Mouse (Mus musculus) layer of hippocampus, adult 9-11 months (tissue): Measurements from ENCODE around the gene Spry1.

Experiments
- DNase-seq: peaks from one replicate; pipeline ENCODE4 v3.0.0; 2022

The Spry1 gene

DNA sequence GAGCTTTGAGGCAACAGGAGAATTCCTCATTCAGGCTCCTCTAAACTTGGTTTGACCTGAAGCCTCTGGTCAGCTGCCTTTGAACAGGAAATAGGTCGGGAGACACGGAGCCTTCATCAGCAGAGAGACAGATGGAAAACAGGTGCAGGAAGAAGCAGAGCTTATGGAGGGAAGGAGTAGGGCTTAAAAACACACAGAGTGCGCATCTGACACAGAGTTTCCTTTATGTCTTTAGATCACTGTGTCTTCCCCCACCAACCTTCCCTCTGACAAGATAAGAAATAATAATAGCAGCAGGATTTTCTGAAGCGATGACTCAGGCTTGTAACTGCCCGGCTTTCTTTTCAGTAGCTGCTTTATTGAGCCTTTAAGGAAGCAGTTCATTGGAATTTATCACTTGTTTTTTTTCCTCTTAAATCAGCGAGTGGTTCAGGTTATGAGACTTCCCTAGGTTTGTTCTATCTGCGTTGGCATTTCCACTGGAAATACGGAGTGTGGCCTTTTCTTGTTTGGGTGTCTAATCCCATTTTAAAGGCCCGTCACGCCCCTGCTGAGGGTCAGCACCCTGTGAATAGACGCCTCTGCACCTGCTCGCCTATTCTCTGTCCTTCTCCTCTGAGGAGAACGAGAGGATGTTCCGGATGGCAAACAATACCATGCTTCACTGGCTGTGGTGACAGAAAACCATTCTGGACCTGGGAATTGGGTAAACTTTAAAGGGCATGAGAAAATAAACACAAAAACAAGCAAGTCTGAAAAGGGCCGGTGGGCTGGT, 32.7 kb downstream of the Spry1 start:
- DNase-seq: no peak

DNA sequence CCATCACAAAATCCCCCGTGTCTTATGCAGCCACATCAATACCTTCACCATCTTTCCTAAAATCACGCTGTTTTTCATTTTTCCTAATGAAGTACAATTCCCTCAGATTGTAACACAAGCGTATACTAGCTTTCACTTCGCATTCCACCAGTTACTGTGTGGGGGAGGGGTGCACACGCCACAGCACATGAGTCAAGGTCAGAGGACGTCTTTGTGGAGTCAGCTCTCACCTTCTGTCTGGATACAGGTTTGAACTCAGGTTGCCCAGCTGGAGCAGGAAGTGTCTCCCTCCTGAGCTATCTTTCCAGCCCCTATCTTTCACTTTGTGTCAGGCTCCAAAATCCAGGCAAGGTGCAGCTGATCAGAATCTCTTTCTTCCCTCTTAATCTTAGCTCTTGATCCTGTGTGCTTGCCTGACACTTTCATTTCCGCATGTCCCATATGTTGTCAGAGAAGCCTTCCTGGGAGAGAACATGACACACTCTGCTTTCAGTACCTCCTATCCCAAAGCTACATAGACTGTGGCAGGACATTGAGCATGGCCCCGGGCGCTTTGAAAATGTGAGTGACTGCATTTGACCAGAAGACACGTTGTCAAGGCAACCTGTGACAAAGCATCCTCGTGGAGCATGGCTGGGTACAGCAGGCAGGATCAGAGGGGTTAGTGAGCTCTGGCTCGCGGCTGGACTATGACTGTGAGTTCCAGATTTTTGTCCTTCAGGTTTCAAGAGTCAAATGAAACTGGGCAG, 33.9 kb downstream of the Spry1 start:
- no peak for DNase-seq

DNA sequence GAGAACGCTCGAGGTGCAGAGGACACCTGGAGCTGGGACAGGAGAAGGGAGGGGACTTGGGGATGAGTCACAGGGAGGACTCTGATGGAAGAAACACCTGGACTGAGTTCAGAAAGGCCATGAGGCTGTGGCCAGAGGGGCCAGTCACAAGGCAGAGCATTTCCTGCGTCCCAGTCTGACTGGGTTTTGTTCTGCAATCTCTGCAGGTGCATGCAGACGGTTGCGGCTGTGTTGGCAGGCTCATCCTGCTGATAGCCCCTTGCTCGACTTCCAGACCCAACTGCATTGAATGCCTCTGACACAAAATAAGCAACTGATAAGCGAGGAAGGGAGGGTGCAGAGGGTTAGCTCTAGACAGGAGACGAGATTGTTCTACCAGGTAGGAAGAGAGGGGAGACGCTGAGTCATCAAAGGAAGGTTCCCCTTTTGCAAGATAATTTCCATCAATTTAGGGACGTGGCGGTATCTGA, 35.3 kb downstream of the Spry1 start:
- DNase-seq: no peak

DNA sequence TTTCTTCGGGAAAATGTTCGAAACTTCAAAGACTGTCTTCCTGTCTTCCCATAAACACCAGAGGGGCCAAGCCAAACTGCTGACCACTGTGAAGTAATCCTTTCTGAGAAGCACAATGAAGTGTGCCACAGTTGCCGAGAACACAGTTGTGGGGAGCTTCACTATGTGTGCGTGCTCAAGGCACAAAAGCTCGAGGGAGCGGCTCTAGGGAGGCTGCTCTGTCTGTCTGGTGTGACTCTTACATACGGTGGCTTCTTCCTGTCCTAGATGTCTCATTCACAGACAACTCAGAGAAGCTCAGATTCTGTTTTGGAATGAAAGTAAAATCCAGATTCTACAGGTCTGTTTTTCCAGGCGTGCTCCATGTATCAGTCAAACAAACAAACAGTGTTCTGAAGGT, 36.5 kb downstream of the Spry1 start:
- DNase-seq: no peak

DNA sequence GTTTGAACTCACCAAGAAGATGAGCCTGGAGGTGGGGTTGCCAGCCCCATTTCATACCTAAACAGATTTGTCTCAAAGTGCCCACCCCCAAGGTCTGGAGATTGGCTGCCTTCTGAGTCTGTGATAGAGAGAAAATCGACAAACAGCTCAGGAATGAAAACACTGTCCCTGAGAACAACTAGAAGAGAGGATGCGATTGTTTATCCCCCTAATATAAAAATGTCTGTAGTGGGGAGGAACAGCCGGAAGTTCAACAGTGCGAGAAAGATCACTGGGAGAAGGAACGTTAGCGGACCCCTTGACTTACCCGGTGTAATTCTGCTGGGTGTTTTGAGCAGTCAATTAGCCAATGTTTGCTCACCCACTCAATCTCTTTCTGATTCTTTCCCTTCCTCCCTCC, 46.5 kb downstream of the Spry1 start:
- no peak for DNase-seq

DNA sequence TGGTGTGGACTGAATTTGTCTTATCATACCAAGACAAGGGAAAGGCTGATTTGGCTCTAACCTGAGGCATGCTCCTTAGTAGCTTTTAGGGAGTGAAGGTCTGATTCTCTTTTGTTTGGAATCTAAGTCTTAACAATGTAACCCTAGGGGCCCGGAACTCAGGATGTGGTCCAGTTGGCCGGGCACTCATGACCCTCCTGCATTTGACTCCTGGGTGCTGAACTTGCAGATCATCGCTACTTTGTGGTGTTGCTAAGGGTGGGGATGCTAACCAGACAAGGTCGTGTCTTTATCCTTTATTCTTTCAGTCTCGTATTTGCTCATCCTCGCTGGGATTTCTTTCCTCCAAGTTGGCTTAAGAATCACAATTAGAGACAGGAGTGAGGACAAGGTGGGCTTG, 47.0 kb downstream of the Spry1 start:
- DNase-seq: no peak

DNA sequence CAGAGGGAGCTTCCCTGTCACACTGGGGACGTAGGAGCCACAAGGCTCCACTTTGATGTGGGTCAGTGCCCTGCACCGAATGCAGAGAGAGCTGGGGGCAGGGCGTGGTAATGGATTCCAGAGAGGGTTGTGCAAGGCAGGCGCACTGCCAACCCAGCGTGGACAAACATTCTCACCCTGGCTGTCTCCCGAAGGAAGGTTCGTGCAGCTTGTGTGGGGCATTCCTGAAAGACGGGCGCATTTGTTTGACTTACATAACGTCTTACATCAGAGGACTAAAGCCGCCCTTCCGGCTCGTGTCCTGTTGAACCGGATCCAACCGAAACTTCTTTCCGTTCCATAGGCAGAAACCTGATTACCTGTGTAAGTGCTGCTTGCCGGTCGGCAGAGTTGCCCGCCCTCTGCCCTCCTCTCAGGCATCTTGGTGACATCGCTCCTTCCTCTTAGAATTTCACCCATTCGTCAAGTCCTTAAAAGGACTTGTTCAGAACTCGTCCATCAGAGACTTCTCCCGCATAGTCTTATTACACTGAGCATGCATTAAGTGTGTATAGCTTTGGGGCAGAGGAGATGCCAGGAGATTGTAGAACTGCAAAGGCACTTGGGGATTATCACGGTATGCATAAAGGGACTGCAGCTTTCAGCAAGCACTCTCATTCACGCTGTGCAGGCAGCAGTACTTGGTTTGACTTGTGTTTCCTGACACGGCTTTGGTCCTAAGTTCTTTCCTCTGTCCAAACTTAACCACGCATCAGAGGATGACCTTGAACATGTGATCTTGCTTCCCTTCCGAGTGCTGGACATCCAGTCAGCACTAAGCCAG, 47.6 kb downstream of the Spry1 start:
- DNase-seq: peak; percentile 39

DNA sequence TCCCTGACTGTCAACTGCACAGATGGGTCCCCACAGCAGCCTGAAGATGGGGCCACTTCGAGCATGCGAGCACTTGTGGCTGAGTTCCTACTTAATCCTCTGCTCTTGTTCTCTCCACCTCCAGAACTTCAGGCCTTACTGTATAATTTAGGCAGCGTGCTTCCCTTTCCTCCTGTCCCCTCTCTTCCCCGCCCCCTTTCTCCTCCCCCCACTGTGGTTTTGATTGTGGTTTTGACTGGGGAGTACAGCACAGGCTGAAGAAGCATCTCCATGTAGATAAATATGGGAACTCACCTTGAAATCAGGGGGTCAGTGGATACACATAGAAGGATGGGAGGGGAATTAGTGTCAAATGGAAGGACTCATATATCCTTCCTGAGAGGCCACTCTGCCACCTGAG, 53.2 kb downstream of the Spry1 start:
- no peak for DNase-seq

DNA sequence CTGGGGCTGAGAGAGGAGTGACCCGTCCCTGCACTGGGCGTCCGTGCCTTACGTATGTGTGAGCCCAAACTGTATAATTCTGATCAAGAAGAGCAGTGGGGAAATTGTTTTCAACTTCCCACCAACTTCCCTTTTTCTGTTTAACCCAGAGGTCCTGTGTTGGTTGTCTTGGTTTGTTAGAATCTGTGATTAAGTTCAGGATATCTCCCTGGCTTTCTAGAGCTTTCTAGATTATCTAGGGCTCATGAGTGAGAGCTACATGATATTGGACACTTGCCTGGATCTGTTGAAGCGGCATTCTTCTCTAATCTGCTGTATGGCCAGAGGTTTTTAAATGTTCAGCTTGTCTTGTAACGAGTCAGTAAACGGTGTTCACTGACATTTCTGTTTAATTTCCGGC, 53.8 kb downstream of the Spry1 start:
- no peak for DNase-seq
